Mouse (Mus musculus) brain, embryonic 14.5 days (tissue): ENCODE measurements at regions not wholly inside any gene's neighbourhood (a gene's known extent, or its start where the extent isn't known, plus 50 kb on each side); places are given as distances from the start of the nearest gene placed in this dataset.

Experiments
- CTCF ChIP-seq: fragments of 200-500 bp; IDR thresholded peaks from 2 replicates; pipeline ENCODE4 v1.5.1; 2012; ENCODE audit warnings: inconsistent platforms, mild to moderate bottlenecking, moderate library complexity, borderline replicate concordance; ENCODE audit not compliant: insufficient read depth, insufficient read length; ENCODE audit errors: extremely low read depth
- POLR2A ChIP-seq: fragments of 200-500 bp; IDR thresholded peaks from 2 replicates; pipeline ENCODE4 v1.6.1; 2012; ENCODE audit warnings: mild to moderate bottlenecking, inconsistent platforms, borderline replicate concordance; ENCODE audit not compliant: poor library complexity, insufficient read depth, insufficient read length, severe bottlenecking; ENCODE audit errors: extremely low read depth

- no peak for TF ChIP-seq CTCF
- no peak for TF ChIP-seq POLR2A
Observed at GRCm38 (mm10) chr15:86721131-86721530, 506.9 kb downstream of the Tbc1d22a start.
